Mouse (Mus musculus) megakaryocyte-erythroid progenitor cell, adult 5-6 weeks (primary cell): ENCODE data around the gene Daam1. TPM values are rescaled to one million over a fixed set of nuclear protein-coding genes. Genes with fewer than 3 reads are reported as not detected.
A peak's percentile ranks its signal among the peaks of the same experiment; 100 is the strongest.

Experiments used
- ATAC-seq: replicated peaks from 2 replicates; pipeline ENCODE4 v1.8.0; 2016; ENCODE audit warnings: mild to moderate bottlenecking, inconsistent platforms; ENCODE audit not compliant: severe bottlenecking, poor library complexity, low FRiP score, low TSS enrichment
- total RNA-seq, 2 experiments: library from RNA; stranded (forward) in 1 of 2; stranded (reverse) in 1 of 2; fragments of 200-1000, 215-1000 nt in 1 of 2; fragments of >200 nt in 1 of 2; fragmentation: Nextera tagmentation in 1 of 2; gene quantifications; 2 replicates each; pipeline ENCODE4 v1.2.3; 2014 to 2017

The Daam1 gene
- total RNA-seq, 2 experiments from 2014 or later: 34.9 to 45.9 TPM

GRCm38 (mm10) chr12:71919962-71920361, 89.1 kb downstream of the Daam1 start:
- no peak for ATAC-seq

GRCm38 (mm10) chr12:71922827-71923381, 92.0 kb downstream of the Daam1 start:
- no peak for ATAC-seq

GRCm38 (mm10) chr12:71924978-71925529, 94.2 kb downstream of the Daam1 start:
- ATAC-seq: peak; percentile 62

GRCm38 (mm10) chr12:71925990-71926700, 95.3 kb downstream of the Daam1 start:
- no peak for ATAC-seq

- ATAC-seq: no peak
These were observed 97.2 kb downstream of the Daam1 start for GRCm38 (mm10) chr12:71928092-71928491.

- ATAC-seq: peak; percentile 26; the same call in 1 of the 2 replicates
These were observed 99.0 kb downstream of the Daam1 start for GRCm38 (mm10) chr12:71929876-71930275.

GRCm38 (mm10) chr12:71932433-71933386, 101.8 kb downstream of the Daam1 start:
- ATAC-seq: peak; percentile 97

- ATAC-seq: no peak
These were observed 103.2 kb downstream of the Daam1 start for GRCm38 (mm10) chr12:71933989-71934645.

- no peak for ATAC-seq
These were observed 105.8 kb downstream of the Daam1 start for GRCm38 (mm10) chr12:71936636-71937035.

GRCm38 (mm10) chr12:71938513-71938912, 107.6 kb downstream of the Daam1 start:
- no peak for ATAC-seq

GRCm38 (mm10) chr12:71941290-71941689, 110.4 kb downstream of the Daam1 start:
- ATAC-seq: no peak

GRCm38 (mm10) chr12:71943112-71943511, 112.2 kb downstream of the Daam1 start:
- ATAC-seq: peak; percentile 60

- 0 out of 2 replicates have a peak, but pooled peaks have one; percentile 7 for ATAC-seq
These were observed 112.8 kb downstream of the Daam1 start for GRCm38 (mm10) chr12:71943646-71944045.

GRCm38 (mm10) chr12:71945844-71946243, 115.0 kb downstream of the Daam1 start:
- ATAC-seq: no peak

- ATAC-seq: no peak
These were observed 115.6 kb downstream of the Daam1 start for GRCm38 (mm10) chr12:71946448-71946847.

- no peak for ATAC-seq
These were observed 118.1 kb downstream of the Daam1 start for GRCm38 (mm10) chr12:71948972-71949371.

GRCm38 (mm10) chr12:71949606-71950005, 118.7 kb downstream of the Daam1 start:
- ATAC-seq: no peak

- ATAC-seq: peak; percentile 48
These were observed 119.4 kb downstream of the Daam1 start for GRCm38 (mm10) chr12:71950095-71950877.
